Mouse (Mus musculus) gastrocnemius, adult 2 months (tissue): ENCODE measurements around the gene Clptm1. TPM values are rescaled to one million over a fixed set of nuclear protein-coding genes. Genes with fewer than 3 reads are reported as not detected.
"Not testable (repeated sequence)": the region's sequence is repeated elsewhere in the genome, so short reads cannot be mapped to it uniquely, and the experiment has no call there.

Experiments
- DNase-seq: peaks from one replicate; pipeline ENCODE4 v3.0.0; 2022
- H3K27ac ChIP-seq: fragments of 200-600 bp; 2 replicates; pipeline ENCODE4 v1.8.1; 2022; ENCODE audit warnings: mild to moderate bottlenecking
- H3K4me3 ChIP-seq: fragments of 200-600 bp; 2 replicates; pipeline ENCODE4 v1.8.1; 2022; ENCODE audit warnings: mild to moderate bottlenecking, moderate library complexity
- CTCF ChIP-seq: fragments of 200-600 bp; IDR thresholded peaks from 2 replicates; pipeline ENCODE4 v1.8.1; 2022; ENCODE audit warnings: antibody characterized with exemption, mild to moderate bottlenecking, moderate library complexity
- intact Hi-C: fragments of 180-260 bp; cut with DNase I; formaldehyde crosslinking; loops from one replicate; pipeline ENCODE4 v1.15.1; 2025
- total RNA-seq, 2 experiments: library from RNA; stranded (reverse); gene quantifications; 2 replicates each; pipeline ENCODE4 v1.2.3; 2021

Clptm1 gene
- total RNA-seq, 2 experiments from 2014 or later = 46.6 TPM

DNA sequence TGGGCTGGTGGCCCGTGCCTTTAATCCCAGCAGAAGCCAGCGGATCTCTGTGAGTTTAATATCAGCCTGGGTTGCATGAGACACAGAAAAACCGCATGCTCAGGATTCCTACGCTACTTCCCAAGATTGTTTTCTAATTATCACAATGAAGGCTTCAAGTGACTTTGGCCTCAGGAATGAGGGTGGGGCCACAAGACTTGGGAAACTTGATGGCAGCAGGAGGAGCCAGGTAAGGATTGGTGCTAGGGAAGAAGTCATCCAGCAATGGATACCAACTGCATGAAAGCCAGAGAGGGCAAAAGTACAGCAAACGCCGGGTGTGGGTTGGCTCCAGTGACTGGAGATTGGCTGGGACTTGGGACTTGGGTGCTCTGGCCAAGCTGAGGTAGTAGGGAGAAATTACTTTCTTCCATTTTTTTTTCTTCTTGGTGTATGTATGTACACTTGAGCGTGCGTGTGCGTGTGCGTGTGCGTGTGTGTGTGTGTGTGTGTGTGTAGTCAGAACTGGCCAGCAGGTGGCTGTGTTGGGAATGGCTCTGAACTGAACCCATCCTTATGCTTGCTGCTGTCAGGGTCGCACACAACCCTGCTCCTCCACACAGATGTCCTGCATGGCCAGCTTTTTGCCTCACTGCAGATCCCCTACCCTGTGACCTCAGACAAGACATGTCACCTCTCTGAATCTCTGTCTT is 55.0 kb downstream of the Clptm1 start:
- Histone ChIP-seq H3K4me3 (no peak overlapping the region), H3K27ac (no peak overlapping the region)
- no peak for DNase-seq
- intact Hi-C loops = no loop called here
- TF ChIP-seq CTCF = no peak

DNA sequence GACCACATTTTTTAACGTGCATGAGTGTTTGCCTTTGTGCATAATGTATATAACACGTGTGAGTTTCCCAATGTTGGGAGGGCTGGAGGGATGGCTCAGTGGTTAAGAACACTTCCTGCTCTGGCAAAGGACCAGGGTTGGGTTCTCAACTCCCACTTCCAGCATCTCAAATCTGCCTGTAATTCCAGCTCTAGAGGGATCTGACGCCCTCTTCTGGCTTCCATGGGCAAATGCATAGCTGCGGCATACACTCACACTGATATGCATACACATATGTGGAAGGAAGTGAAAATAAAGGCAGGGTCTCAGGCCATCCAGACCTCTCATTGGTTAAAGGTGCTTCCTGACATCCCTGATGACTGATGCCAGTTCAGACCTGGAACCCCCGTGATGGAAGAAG is 57.5 kb downstream of the Clptm1 start:
- Histone ChIP-seq H3K27ac (no peak overlapping the region), H3K4me3 (no peak overlapping the region)
- no peak for DNase-seq
- TF ChIP-seq CTCF = no peak
- intact Hi-C loops = no loop called here

DNA sequence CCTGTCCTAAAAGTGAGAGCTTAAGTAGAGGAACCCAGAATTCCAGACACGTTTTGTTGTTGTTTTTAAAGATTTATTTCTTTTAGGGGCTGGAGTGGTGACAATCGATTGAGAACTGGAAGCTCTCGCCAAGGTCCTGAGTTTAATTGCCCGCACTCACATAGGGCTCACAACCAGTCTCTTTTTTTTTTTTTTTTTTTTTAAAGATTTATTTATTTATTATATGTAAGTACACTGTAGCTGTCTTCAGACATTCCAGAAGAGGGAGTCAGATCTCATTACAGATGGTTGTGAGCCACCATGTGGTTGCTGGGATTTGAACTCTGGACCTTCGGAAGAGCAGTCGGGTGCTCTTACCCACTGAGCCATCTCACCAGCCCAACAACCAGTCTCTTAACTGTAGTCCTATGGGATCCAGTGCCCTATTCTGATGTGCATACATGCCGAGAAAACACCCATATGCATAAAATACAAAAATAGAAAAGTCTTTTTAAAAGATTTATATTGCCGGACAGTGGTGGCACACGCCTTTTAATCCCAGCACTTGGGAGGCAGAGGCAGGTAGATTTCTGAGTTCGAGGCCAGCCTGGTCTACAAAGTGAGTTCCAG is 60.1 kb downstream of the Clptm1 start:
- DNase-seq, intact Hi-C loops: not testable (repeated sequence)
- peak overlapping the region; percentile 86 for H3K4me3 ChIP-seq
- H3K27ac ChIP-seq = peak overlapping the region; percentile 93

DNA sequence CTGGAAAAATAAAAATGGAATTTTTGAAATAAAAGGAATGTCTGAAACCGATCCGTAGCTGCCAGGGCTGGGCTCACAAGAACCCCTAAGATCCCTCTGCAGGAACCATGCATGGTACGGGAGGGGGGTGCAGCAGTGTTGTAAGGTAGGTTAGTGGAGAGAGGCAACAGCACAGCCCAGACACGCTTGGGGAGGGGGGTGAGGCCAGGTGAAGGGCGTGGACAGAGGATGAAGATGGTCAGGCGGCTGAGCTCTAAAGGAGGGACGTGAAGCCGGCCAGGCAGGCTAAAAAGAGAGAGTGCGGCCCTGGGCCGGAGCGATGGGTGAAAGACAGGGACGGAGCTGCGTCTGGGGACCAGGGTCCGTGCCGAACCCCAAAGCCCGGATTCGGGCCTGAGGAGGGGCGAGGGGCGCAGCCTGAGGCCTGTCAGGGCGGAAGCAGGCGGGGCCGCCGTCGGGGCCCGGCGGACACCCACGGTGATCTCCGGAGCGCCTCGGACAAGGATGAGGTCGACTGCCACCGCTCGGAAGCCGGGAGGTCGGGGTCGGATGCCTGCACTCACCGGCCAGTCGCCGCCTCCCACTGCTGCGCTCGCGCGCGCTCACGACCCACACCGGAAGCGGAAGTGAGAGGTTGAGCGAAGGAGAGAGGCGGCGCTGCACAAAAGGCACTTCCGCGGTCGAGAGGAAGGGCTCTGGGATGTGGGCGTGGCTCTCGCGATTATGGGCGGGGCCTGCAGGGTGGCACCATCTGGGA is 60.8 kb downstream of the Clptm1 start, which contains the start of gene Clasrp:
Clasrp (minus strand) TSS at position 638 of the 757 bp plus-strand sequence.
- DNase-seq = peak; percentile 98
- Histone ChIP-seq H3K27ac (peak within 1 kb of the TSS; percentile 93), H3K4me3 (peak within 1 kb of the TSS; percentile 86)
- TF ChIP-seq CTCF = no peak
- intact Hi-C loops = no loop called here

DNA sequence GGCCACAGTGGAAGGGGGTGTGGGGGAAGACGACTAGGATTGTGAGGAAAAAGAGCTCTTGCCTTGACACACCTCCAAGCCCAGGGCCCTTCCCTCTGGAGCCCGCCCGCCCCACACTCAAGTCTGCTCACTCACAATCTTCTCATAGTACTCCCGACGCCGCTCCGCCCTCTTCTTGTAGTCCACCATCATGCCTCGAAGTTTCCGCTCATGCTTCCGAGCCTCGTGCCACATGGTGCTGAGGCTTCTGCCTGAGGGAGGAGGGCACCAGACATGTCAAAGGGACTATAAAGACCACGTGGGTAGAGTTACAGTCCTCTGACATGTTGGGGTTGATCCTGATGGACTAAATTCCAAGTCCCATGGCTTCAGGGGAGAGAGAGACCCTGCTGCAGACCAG is 61.8 kb downstream of the Clptm1 start:
- no peak overlapping the region for H3K27ac ChIP-seq
- DNase-seq = no peak
- intact Hi-C loops = no loop called here
- no peak for TF ChIP-seq CTCF
- H3K4me3 ChIP-seq = peak overlapping the region; percentile 86

DNA sequence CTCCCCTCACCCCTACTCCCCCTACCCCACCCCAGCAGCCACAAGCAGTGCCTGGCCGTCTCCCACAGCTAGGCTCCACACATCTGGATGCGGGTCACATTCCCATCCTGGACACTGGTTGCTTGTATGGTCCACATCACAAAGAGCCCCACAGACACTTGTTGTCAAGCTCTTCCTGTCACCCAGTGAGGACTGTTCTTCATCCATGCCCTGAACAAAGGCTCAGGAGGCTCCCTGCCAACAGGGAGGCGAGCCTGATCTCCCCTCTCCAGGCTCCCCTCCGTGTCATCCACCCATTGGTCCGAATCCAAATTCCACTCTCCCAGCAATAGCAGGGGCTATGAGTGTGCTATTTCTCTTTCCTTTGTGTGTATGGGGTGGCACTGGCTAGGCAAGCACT is 64.3 kb downstream of the Clptm1 start:
- intact Hi-C loops = no loop called here
- H3K27ac ChIP-seq = no peak overlapping the region
- H3K4me3 ChIP-seq = no peak overlapping the region

DNA sequence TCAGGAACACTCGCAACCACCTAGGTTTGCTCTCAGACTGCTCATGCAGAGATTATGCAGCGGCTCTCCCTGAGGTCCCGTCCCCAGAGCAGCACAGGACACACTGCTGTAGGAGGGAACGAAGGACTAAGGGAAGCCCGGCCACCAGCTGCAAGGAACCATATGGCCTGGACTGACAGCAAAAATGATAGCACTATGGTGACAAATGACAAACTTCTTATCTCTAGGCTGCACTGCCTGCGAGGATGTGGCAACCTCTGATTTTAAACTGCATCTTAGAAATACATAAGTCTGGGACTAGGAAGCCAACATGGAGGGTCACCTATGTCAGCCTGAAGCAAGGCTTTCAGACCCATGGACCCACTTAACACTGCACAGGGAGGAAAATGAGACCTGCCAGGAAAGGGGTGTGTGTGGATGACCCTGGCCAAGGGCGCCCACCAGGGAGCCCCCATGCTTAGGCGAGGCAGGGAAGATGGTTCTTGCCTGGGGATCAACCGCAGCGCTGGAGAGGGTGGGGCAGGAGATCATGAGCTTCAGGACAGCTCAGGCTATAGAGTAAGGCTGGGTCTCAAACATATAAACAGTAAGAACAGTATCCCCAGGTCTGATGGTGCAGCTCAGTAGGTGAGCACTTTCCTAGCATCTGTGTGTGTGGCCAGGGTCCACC is 71.6 kb downstream of the Clptm1 start:
- Histone ChIP-seq H3K4me3 (no peak overlapping the region), H3K27ac (no peak overlapping the region)
- DNase-seq = no peak
- intact Hi-C loops = no loop called here
- no peak for TF ChIP-seq CTCF

More for the DNA sequence above, 64.3 kb downstream of the Clptm1 start:
- no peak for DNase-seq
- no peak for TF ChIP-seq CTCF

DNA sequence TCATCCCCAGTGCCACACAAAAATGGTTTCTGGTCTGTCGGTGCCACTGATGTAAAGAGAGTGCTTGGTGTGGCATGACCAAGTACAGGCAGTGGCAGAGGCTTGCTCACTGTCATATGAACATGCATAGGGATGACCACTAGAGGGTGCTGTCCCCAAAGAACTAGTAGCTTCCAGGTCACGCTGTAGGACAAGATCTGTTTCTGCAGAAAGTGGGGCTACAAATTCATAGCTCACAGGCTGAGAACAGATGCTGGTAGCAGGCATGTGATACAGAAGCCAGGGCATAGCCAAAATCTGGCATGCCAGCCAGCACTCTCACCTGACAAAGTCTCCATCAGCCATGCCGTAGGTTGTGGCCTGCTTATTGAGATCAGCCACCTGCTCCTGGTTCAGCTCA is 74.9 kb downstream of the Clptm1 start:
- TF ChIP-seq CTCF = peak; percentile 93
- intact Hi-C loops = loop anchor here (1.0 to 2.0 kb wide), 2 partner anchors 29 to 87 kb away; no protein-coding TSS in a partner anchor
- no peak overlapping the region for H3K4me3 ChIP-seq
- peak; percentile 72 for DNase-seq
- no peak overlapping the region for H3K27ac ChIP-seq

DNA sequence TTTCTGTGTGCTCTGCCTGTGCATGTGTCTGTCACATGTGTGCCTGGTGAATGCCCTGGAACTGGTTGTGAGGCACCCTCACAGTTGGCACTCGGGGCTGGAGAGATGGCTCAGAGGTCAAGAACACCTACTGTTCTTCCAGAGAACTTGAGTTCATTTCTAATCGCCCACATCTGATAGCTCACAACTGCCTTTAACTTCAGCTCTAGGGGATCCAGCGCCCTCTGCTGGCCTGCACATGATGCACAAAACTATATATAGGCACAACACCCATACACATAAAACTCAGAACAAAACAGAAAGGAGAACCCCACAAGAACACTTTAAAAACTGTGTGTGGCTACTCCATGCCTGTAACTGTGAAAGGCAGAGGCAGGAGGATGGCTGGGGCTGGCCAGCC is 75.6 kb downstream of the Clptm1 start:
- intact Hi-C loops = loop anchor here (1.0 kb wide), 1 partner anchor 86 kb away; no protein-coding TSS in a partner anchor
- no peak overlapping the region for H3K27ac ChIP-seq
- peak; percentile 62 for TF ChIP-seq CTCF
- H3K4me3 ChIP-seq = no peak overlapping the region
- peak; percentile 62 for DNase-seq

DNA sequence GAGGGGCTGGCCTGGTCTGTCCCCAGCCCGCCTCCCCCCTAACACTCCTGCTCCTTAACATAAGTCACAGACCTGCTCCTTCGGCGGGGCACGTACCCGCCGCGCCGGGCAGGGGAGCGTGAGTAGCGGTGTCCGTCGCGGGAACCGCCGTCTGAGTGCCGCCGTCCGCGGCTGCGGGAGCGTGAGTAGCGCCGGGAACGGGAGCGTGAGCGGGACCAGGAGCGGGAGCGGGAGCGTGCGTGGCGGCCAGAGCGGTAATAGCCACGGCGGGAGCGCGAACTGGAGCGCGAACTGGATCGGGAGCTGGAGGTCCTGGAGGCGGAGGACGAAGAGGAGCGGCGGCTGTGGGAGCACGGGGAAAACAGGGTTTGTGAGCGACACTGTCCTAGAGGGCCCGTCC is 78.6 kb downstream of the Clptm1 start:
- no peak overlapping the region for H3K4me3 ChIP-seq

More for the DNA sequence above, 78.6 kb downstream of the Clptm1 start:
- intact Hi-C loops = no loop called here
- no peak for DNase-seq
- TF ChIP-seq CTCF = no peak
- no peak overlapping the region for H3K27ac ChIP-seq

Other genes starting within 250 kb of the Clptm1 start
- 10 to 100 TPM; 17.1 to 17.9 TPM for gene Mark4, start 206.2 kb downstream of the Clptm1 start, total RNA-seq
- gene Exoc3l2, start 201.7 kb downstream of the Clptm1 start, total RNA-seq = under 1 TPM; 0.41 to 0.73 TPM
- 1 to 10 TPM; 1.7 to 2.1 TPM for gene Bloc1s3, start 156.7 kb downstream of the Clptm1 start, total RNA-seq
- 1 to 10 TPM; 6.2 to 9.9 TPM for gene Trappc6a, start 156.6 kb downstream of the Clptm1 start, total RNA-seq
- gene Nkpd1, start 147.2 kb downstream of the Clptm1 start, total RNA-seq = not detected
- 10 to 100 TPM; 48.4 to 49.1 TPM for gene Ppp1r37, start 102.0 kb downstream of the Clptm1 start, total RNA-seq
- gene Zfp296, start 87.7 kb downstream of the Clptm1 start, total RNA-seq = under 1 TPM; 0.45 to 0.51 TPM
- gene Gemin7, start 87.4 kb downstream of the Clptm1 start, total RNA-seq = 10 to 100 TPM; 73.4 to 74.2 TPM
- gene Clasrp, start 60.5 kb downstream of the Clptm1 start, total RNA-seq = 10 to 100 TPM; 13.7 to 15.1 TPM
- 1 to 10 TPM; 5.1 to 7.9 TPM for gene Relb, start 35.6 kb downstream of the Clptm1 start, total RNA-seq
- not detected for gene Apoc2, start 12.9 kb upstream of the Clptm1 start, total RNA-seq
- gene Gm44805, start 16.4 kb upstream of the Clptm1 start, total RNA-seq = not detected
- not detected for gene Apoc4, start 16.4 kb upstream of the Clptm1 start, total RNA-seq
- gene Apoc1, start 27.6 kb upstream of the Clptm1 start, total RNA-seq = 1 to 10 TPM in 1 of 2 experiments, under 1 TPM in 1; 0.64 to 1.1 TPM
- 10 to 100 TPM; 38.0 to 61.8 TPM for gene Apoe, start 34.2 kb upstream of the Clptm1 start, total RNA-seq
- gene Tomm40, start 50.4 kb upstream of the Clptm1 start, total RNA-seq = 10 to 100 TPM; 41.0 to 52.4 TPM
- 1 to 10 TPM; 1.4 to 1.5 TPM for gene Nectin2, start 85.5 kb upstream of the Clptm1 start, total RNA-seq
- 10 to 100 TPM; 21.9 to 26.7 TPM for gene Bcam, start 106.0 kb upstream of the Clptm1 start, total RNA-seq
- gene Cblc, start 131.8 kb upstream of the Clptm1 start, total RNA-seq = not detected
- gene Bcl3, start 157.7 kb upstream of the Clptm1 start, total RNA-seq = 1 to 10 TPM; 1.3 to 1.5 TPM
- gene Gm19345, start 187.0 kb upstream of the Clptm1 start, total RNA-seq = not detected
- gene Ceacam16, start 196.3 kb upstream of the Clptm1 start, total RNA-seq = not detected
- not detected for gene Ceacam19, start 222.9 kb upstream of the Clptm1 start, total RNA-seq